Mouse (Mus musculus) cerebellum, adult (tissue): ENCODE results near the gene Mmp9.

Source experiments
- ATAC-seq: cut with Nextera tagmentation; 2 replicates; pipeline ENCODE4 v1.9.2; 2017; ENCODE audit warnings: mild to moderate bottlenecking, moderate library complexity, mixed read lengths; ENCODE audit not compliant: insufficient number of reproducible peaks, low FRiP score, low TSS enrichment

The Mmp9 gene

DNA sequence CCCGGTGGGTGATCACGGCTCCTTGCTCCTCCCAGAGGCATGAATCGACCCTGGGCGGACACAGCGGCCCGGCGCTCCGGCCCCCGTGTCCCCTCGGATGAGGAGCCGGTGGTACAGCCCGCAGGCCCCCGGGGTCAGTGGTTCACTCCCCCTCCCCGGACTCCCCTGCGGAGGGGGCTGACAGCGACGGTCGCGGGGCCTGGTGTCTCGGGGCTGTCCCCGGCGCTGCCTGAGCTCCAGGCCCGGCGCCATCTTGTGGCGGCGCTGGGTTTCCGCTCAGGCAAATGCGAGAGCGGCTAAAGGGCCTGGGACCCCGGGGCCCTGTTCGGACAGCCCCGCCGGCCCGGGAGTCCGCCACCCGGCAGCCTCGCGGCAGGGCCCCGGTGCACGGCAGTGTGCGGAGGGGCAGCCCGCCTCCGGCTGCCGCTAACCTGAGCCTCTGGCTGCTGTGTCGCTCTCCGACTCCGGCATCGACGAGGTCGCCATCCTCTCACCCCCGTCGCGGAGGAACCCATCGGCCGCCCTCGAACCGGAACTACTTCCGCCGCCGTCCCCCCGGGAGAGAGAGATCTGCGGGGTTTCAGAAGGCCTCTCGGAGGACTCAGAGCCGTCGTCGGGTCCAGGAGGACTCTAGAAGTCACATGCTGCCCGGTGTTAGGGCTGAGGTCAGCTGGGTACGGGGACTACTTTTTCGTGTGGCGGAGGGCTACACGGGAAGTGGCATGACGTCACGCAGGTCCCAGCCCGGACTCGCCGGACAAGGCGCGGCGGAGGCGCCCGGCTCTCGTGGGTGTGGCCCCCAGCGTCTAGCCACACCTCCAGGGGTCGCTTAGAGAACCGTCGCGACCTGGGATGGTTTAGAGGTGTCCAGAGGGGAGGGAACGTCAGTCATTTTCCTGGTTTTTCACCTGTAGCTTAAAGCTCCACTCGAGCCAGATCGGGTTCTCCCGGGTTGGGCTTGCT is 29.2 kb upstream of the Mmp9 start, which contains the start of gene Zfp335:
Gene Zfp335, minus strand, starts transcription at position 672 of the 963 bp plus-strand sequence.
- ATAC-seq: peak; percentile 84

DNA sequence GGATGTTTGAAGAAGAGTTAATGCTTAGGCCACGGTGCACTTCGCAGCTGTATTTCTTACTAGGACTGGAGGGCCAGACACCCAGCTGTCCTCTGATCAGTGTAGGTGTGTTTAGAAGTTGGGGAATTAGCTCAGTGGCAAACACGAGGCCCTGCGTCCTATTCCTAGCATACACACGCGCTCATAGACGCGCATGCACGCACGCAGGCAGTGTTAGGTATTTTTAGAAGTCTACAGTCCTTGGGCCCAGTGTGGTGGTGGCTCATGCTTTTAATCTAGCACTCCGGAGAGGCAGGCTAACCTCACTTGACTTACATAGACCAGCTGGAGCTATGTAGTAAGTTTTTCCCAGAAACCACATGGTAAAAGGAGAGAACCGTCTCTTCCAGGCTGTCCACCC is 28.4 kb upstream of the Mmp9 start:
- ATAC-seq: no peak

DNA sequence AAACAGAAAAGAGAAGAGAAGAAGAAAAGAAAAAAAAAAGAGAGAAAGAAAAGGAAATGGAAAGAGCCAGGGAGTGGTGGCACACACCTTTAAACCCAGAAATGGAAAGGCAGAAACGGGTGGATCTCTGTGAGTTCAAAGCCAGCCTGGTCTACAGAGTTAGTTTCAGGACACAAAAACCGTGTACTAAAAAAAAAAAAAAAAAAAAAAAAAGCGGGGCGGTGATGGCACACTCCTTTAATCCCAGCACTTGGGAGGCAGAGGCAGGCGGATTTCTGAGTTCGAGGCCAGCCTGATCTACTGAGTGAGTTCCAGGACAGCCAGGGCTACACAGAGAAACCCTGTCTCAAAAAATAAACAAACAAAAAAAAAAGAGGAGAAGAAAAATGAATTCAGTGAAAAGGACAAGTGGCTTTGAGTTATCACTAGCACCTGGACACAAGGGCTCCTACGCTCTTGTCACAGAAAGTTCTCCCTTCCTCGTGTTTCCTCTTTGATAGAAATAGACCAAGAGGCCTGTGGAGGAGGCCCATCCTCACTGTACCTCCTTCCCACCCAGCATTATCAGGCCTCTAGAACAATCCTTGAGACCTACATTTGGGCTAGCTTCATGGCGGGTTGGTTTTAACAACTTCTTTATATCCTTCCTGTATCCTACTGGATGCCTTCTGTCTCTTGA is 27.7 kb upstream of the Mmp9 start:
- no peak for ATAC-seq

GRCm38 (mm10) chr2:164913428-164913786 is 27.2 kb upstream of the Mmp9 start:
- no peak for ATAC-seq

DNA sequence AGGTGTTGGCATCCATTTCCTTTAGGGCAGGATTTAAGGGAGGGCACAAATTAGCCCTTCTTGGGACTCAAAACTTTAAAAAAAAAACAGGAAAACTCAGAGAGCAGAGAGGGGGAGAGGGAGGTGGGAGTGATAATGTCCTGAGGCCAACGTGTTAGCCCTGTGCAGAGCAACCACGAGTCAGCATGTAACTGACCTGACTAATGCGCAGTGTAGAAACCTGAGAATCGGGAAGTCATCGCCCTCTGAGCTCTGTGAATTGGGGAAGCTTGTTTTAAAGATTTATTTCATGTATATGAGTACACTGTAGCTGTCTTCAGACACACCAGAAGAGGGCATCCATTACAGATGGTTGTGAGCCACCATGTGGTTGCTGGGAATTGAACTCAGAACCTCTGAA is 23.8 kb upstream of the Mmp9 start:
- ATAC-seq: no peak

DNA sequence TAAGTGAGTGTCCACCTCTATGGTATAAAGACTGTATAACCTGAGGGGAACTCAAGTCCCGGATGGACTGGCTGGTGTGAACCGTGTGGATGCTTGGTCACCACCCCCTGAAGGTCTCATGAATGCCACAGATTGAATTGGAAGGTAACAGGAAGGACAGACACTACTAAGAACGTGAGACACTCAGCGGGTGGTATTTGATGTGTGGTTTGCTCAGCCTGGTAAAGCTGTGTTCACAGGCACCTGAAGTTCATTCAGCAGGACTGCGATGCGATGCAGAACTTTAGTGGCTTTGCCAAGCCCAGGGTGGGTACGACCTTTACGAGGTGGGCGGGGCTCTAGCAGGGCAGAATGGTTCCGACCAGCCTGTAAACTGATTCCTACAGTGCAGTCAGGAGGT is 23.2 kb upstream of the Mmp9 start:
- ATAC-seq: no peak

DNA sequence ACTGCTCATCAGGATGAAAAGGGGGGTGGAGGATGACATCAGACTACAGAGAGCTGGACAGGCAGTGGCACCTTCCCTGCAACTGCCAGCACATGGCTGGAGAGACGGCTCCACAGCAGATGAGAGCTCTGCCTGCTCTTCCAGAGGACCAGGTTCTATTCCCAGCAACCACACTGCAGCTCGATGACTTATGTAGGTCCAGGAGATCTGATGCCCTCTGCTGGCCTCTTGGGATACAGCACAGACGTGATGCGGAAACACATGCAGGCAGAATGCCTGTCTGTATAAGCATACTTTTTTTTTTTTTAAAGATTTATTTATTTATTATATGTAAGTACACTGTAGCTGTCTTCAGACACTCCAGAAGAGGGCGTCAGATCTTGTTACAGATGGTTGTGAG is 22.3 kb upstream of the Mmp9 start:
- no peak for ATAC-seq

- no peak for ATAC-seq
These were observed 18.6 kb upstream of the Mmp9 start for GRCm38 (mm10) chr2:164921984-164922383.

- ATAC-seq: no peak
These were observed 17.3 kb upstream of the Mmp9 start for GRCm38 (mm10) chr2:164923291-164923690.

DNA sequence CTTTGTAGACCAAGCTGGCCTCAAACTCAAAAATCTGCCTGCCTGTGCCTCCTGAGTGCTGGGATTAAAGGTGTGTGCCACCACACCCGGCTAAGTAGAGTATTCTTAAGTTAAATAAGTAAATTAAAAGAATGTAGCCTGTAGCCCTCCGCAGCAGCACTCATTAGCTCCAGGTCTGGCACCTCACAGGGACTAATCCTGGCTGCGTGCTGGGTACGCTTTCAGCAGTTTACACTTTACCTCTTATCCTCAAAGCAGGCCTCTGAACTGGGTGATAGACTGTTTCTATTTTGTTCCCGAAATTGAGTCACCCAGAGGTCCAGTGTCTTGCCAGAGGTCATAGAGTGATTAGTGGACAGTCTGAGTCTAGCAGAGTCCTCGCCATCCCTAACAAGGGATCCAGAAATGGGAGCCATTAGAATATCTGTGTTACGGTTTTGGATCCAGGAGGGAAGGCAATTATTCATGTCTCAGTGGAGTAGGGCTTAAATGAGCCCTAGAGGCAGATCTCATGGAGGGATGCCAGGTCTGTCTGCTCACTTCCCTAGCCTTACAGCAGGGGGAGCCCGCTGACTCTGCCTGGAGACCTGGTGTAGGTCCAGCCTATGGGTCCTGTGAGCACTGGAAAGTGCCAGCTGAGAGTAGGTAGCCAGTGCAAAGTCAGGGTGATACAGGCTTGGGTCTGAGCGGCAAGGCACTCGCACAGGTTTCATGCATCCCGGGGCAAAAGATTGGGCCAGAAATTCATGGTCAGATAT is 16.3 kb upstream of the Mmp9 start:
- peak; percentile 75; the same call in 1 of the 2 replicates for ATAC-seq

- ATAC-seq: no peak
These were observed 9.6 kb upstream of the Mmp9 start for GRCm38 (mm10) chr2:164930706-164931581.

GRCm38 (mm10) chr2:164933534-164933933 is 7.0 kb upstream of the Mmp9 start:
- ATAC-seq: no peak

- ATAC-seq: no peak
These were observed 4.6 kb upstream of the Mmp9 start for GRCm38 (mm10) chr2:164935991-164936390.

DNA sequence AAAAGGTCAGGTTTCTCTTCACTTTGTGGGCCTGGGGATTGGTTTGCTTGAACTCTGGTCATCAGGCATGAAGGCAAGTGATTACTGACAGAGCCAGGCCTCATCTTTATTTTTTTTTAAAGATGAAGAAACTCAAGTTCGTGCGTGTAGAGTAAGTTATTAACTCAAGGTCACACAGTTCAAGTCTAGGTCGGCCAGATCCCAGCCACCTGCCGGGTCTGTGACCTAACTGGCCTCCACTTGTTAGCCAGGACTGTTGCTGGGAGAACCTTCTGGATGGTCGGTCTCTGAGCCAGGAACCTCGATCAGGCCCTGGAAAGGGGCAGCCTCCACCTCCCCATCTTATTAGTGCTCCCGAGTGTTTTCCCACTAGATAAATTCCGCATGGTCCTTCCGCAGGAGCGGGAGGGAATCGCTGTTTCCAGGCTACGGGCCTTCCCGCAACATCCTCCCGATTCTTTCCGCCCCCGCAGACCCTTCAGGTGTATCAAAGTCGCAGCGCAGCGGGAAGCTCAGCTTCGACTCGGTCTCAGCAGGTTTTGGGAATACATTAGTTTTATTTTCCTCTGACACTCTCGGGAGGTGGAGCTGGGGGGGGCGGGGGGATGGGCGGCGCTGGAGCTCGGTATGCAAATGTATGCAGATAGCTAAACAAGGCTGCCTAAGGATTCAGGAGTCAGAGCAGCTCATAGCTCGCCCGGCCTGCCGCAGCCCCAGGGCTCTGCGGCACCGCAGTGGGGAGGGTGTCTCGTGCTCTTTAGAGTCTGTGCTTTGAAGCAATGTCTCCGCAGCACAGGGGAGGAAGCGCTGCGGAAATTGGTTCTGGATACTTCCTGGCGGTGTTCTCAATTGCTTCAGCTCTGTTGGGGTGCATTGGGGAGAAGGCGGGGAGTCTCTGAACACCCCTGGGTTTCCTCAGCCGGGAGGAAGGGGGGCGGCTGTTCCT is 2.2 kb upstream of the Mmp9 start:
- ATAC-seq: peak; percentile 84

- ATAC-seq: no peak
These were observed 1.5 kb upstream of the Mmp9 start for GRCm38 (mm10) chr2:164939106-164939505.

DNA sequence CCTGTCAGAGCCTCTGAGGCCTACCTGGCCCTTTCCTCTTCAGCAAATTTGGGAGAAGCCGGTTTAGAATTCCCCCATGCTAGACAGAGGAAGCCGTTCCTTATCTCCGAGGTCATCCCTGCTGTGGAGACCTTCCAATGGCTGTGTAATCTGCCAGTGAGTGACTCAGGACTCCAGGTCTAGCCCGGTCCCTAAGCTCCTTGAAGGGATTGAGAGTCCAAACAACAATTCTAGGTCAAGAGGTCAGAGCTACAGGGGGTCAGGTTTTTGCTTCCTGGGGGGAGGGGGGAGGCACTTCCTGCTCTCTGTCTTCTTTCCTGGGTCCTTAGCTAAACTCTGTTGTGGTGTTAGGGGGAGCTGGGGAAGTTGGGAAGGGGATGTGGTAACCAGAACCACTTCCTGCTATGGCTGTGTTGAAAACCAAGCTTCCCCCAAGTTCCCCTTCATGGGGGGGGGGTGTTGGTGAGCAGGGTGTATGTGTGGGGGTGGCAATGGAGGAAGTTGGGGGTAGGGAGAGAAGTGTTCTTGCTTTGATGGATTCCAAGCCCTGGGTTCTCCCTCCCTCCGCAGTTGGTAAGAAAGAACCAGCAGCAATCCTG is 2.2 kb downstream of the Mmp9 start:
- no peak for ATAC-seq

DNA sequence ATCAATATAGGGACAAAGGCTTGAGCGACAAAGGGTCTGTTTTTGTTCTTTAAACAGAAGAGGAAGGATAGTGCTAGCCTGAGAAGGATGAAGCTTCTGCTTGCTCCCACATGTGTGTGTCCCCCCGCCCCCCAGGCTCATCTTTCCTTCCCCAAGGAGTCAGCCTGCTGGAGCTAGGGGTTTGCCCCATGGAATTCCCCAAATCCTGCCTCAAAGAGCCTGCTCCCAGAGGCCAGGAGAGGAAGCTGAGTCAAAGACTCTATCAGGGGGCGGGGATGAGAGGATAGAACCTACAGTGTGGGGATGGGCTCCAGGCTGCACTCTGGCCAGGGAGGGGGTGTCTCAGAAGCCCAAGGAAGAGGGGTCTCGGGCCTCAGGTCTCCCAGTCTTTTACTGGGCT is 6.9 kb downstream of the Mmp9 start:
- no peak for ATAC-seq

DNA sequence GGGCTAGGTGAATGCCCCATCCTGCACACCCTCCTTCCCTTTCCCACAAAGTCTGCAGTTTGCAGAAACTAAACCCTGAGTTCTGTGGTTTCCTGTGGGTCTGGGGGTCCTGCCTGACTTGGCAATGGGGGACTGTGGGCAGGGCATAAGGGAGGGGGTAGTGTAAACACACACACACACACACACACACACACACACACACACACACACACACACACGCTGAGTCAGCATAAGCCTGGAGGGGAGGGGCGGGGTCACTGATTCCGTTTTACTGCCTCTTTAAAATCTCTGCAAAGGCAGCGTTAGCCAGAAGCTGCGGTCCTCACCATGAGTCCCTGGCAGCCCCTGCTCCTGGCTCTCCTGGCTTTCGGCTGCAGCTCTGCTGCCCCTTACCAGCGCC is 7.3 kb downstream of the Mmp9 start:
- ATAC-seq: no peak
